Mouse (Mus musculus): ENCODE data around the gene Slc5a10. TPM values are rescaled to one million over a fixed set of nuclear protein-coding genes. Genes with fewer than 3 reads are reported as not detected.

The Slc5a10 gene
- polyA plus RNA-seq, 1 experiment from 2014 or later, result not detected

- no peak overlapping the region for H3K4me3 ChIP-seq (replicated peaks)
- WGBS (ENCODE audit: insufficient replicate concordance), result 89% methylated on average over 5 of the region's 5 CpGs
- H3K9ac ChIP-seq, result no peak overlapping the region
- H3K4me1 ChIP-seq (replicated peaks), result peaks cover 5% of the 10 kb centered on the region; the same call in 1 of the 2 replicates
- H3K36me3 ChIP-seq, result peaks cover 59% of the 10 kb centered on the region
- peaks cover 4% of the 10 kb centered on the region; the same call in 1 of the 2 replicates for H3K27me3 ChIP-seq
- no peak overlapping the region for H3K27ac ChIP-seq
- ATAC-seq (ENCODE audit: low read depth) (no peak), DNase-seq (no peak)
- no peak overlapping the region for H3K4me2 ChIP-seq
- H3K9me3 ChIP-seq (replicated peaks), result no peaks in the 10 kb centered on the region
Observed at GRCm38 (mm10) chr11:61702494-61702893, 18.1 kb downstream of the Slc5a10 start.

DNA sequence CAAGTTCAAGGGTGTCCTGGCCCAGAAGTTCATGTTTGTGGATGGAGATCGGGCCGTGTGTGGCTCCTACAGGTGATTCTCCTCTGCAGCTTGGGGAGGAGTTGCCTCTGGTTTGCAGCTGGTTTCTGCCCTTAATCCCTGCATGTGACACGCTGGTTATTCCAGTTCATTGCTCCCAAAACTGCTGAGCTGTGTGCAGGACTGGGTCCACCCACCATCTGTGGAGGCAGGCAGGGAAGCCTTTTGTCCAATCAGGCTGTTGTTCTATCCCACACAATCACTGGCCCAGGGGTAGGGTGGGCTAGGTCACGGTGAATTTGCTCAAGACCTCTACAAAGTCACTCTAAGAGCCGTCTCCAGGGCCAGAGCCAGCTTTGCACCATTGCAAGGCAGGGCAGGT is 18.9 kb downstream of the Slc5a10 start:
- no peak overlapping the region for H3K4me2 ChIP-seq
- no peak overlapping the region for H3K4me3 ChIP-seq (replicated peaks)
- peaks cover 65% of the 10 kb centered on the region for H3K36me3 ChIP-seq
- 78% methylated on average over 5 of the region's 5 CpGs for WGBS (ENCODE audit: insufficient replicate concordance)
- no peak overlapping the region for H3K9ac ChIP-seq
- DNase-seq (no peak), ATAC-seq (ENCODE audit: low read depth) (no peak)
- peaks cover 4% of the 10 kb centered on the region; the same call in 1 of the 2 replicates for H3K27me3 ChIP-seq
- peaks cover 5% of the 10 kb centered on the region; the same call in 1 of the 2 replicates for H3K4me1 ChIP-seq (replicated peaks)
- H3K27ac ChIP-seq, result no peak overlapping the region
- no peaks in the 10 kb centered on the region for H3K9me3 ChIP-seq (replicated peaks)

GRCm38 (mm10) chr11:61699933-61700332 is 20.7 kb downstream of the Slc5a10 start:
- peaks cover 8% of the 10 kb centered on the region; the same call in 1 of the 2 replicates for H3K27me3 ChIP-seq
- H3K9me3 ChIP-seq (replicated peaks), result no peaks in the 10 kb centered on the region
- H3K4me2 ChIP-seq, result no peak overlapping the region
- H3K4me1 ChIP-seq (replicated peaks), result no peaks in the 10 kb centered on the region
- ATAC-seq (ENCODE audit: low read depth), result no peak
- DNase-seq, result no peak
- peaks cover 79% of the 10 kb centered on the region for H3K36me3 ChIP-seq
- WGBS (ENCODE audit: insufficient replicate concordance), result 60% methylated on average over 4 of the region's 4 CpGs
- H3K4me3 ChIP-seq (replicated peaks), result no peak overlapping the region
- H3K27ac ChIP-seq, result no peak overlapping the region
- no peak overlapping the region for H3K9ac ChIP-seq

- ATAC-seq (ENCODE audit: low read depth) (no peak), DNase-seq (no peak)
- H3K27me3 ChIP-seq, result peaks cover 8% of the 10 kb centered on the region; the same call in 1 of the 2 replicates
- no peaks in the 10 kb centered on the region for H3K4me1 ChIP-seq (replicated peaks)
- H3K36me3 ChIP-seq, result peaks cover 78% of the 10 kb centered on the region
- H3K9ac ChIP-seq, result no peak overlapping the region
- H3K27ac ChIP-seq, result no peak overlapping the region
- H3K9me3 ChIP-seq (replicated peaks), result no peaks in the 10 kb centered on the region
- no peak overlapping the region for H3K4me2 ChIP-seq
- WGBS (ENCODE audit: insufficient replicate concordance), result 85% methylated on average over 5 of the region's 5 CpGs
- no peak overlapping the region for H3K4me3 ChIP-seq (replicated peaks)
Observed at GRCm38 (mm10) chr11:61699460-61699859, 21.2 kb downstream of the Slc5a10 start.

- no peak for ATAC-seq (ENCODE audit: low read depth)
Observed at GRCm38 (mm10) chr11:61698852-61699251, 21.8 kb downstream of the Slc5a10 start.

GRCm38 (mm10) chr11:61692996-61693395 is 27.6 kb downstream of the Slc5a10 start:
- Histone ChIP-seq H3K9ac (no peak overlapping the region), H3K36me3 (peaks cover 53% of the 10 kb centered on the region), H3K4me3 (replicated peaks) (no peak overlapping the region), H3K4me1 (replicated peaks) (peaks cover 20% of the 10 kb centered on the region), H3K9me3 (replicated peaks) (no peaks in the 10 kb centered on the region), H3K4me2 (no peak overlapping the region), H3K27ac (no peak overlapping the region), H3K27me3 (0 out of 2 replicates have a peak, but pooled peaks cover 4% of the 10 kb centered on the region)
- no peak for DNase-seq
- WGBS (ENCODE audit: insufficient replicate concordance), result 81% methylated on average over 5 of the region's 5 CpGs
- no peak for ATAC-seq (ENCODE audit: low read depth)

More at GRCm38 (mm10) chr11:61698852-61699251, 21.8 kb downstream of the Slc5a10 start:
- no peaks in the 10 kb centered on the region for H3K4me1 ChIP-seq (replicated peaks)
- no peak overlapping the region for H3K4me2 ChIP-seq
- DNase-seq, result no peak
- H3K27me3 ChIP-seq, result peaks cover 8% of the 10 kb centered on the region; the same call in 1 of the 2 replicates
- H3K9me3 ChIP-seq (replicated peaks), result no peaks in the 10 kb centered on the region
- peaks cover 76% of the 10 kb centered on the region for H3K36me3 ChIP-seq
- no peak overlapping the region for H3K4me3 ChIP-seq (replicated peaks)
- H3K9ac ChIP-seq, result no peak overlapping the region
- H3K27ac ChIP-seq, result no peak overlapping the region

DNA sequence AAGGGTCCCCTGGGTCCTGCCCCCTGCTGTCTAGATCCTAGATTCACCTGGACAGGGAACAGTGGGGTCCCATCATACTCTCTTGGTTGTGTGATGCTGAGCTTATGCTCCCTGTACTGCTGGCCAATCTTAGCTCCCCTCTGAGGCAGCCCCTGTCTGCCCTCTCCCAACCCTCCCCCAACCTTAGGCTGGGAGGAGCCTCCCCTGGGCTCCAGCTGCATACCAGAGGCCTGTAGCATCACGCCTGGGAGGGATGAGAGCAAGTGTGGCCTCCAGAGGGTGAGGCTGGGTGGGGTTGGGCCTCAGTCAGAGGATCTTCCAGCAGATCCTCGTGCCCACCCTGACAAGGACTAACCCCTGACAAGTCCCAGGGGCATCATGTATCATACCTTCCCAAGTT is 33.0 kb downstream of the Slc5a10 start:
- DNase-seq (no peak), ATAC-seq (ENCODE audit: low read depth) (peak; percentile 22)
- peaks cover 13% of the 10 kb centered on the region for H3K27me3 ChIP-seq
- H3K9ac ChIP-seq, result peak overlapping the region; percentile 84; the same call in 1 of the 2 replicates
- H3K36me3 ChIP-seq, result peaks cover 18% of the 10 kb centered on the region; the same call in 1 of the 2 replicates
- peak overlapping the region; percentile 75 for H3K4me3 ChIP-seq (replicated peaks)
- 33% methylated on average over 2 of the region's 2 CpGs for WGBS (ENCODE audit: insufficient replicate concordance)
- peaks cover 68% of the 10 kb centered on the region for H3K4me1 ChIP-seq (replicated peaks)
- H3K4me2 ChIP-seq, result peak overlapping the region; percentile 91
- H3K27ac ChIP-seq, result peak overlapping the region; percentile 87; the same call in 1 of the 2 replicates
- no peaks in the 10 kb centered on the region for H3K9me3 ChIP-seq (replicated peaks)

DNA sequence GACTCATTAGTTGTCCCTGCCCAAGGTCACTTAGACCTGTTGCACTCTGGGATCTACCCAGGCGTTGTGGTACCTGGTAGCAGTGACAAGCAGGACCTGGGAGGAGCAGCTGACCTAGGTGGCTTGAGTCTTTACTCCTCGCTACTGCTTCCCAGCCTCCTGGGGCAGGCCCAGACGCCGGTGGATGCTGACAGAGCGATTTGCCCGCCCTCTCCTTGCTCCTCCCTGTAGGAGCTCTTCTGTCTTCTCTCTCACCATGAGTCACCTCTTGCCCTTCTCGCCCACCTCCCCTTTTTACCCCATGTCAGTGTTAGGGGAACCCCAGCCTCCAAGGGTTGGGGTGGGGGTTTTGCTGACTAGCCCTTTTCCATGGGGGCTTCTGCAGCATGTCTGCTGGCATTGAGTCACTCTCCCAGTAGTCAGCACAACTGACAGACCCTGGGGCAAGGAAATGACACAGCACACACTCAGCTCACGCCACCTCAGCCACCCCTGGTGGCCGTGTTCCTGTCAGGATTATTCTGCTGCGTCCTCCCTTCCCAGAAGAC is 33.6 kb downstream of the Slc5a10 start:
- peak overlapping the region; percentile 84 for H3K9ac ChIP-seq
- ATAC-seq (ENCODE audit: low read depth) (no peak), DNase-seq (peak; percentile 28)
- H3K27ac ChIP-seq, result peak overlapping the region; percentile 87
- no peaks in the 10 kb centered on the region for H3K9me3 ChIP-seq (replicated peaks)
- peaks cover 15% of the 10 kb centered on the region for H3K27me3 ChIP-seq
- H3K4me2 ChIP-seq, result peak overlapping the region; percentile 91
- H3K4me1 ChIP-seq (replicated peaks), result peaks cover 68% of the 10 kb centered on the region
- peaks cover 15% of the 10 kb centered on the region; the same call in 1 of the 2 replicates for H3K36me3 ChIP-seq
- WGBS (ENCODE audit: insufficient replicate concordance), result 40% methylated on average over 10 of the region's 10 CpGs
- peak overlapping the region; percentile 75 for H3K4me3 ChIP-seq (replicated peaks)

DNA sequence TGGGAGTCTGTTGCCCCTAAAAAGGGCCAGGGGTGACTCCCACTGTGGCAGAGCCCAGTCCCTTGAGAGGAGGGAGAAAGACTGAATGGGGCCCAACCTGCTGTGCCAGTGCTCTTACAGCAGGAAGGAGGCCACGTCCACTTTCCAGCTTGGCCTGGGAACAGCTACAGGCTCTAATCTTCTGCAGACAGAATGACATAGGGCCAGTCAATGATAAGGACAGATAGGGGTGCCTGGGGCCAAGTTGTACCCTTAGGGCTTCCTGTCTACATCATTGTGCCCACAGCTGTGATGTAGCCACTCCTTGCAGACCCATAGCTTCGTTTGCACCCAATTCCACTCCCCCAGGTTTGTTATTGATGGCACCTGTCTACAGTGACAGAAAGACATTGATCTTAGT is 34.5 kb downstream of the Slc5a10 start:
- H3K4me2 ChIP-seq, result peak overlapping the region; percentile 91
- peak overlapping the region; percentile 87 for H3K27ac ChIP-seq
- peaks cover 68% of the 10 kb centered on the region for H3K4me1 ChIP-seq (replicated peaks)
- H3K9ac ChIP-seq, result peak overlapping the region; percentile 84
- H3K36me3 ChIP-seq, result peaks cover 10% of the 10 kb centered on the region; the same call in 1 of the 2 replicates
- no peaks in the 10 kb centered on the region for H3K9me3 ChIP-seq (replicated peaks)
- H3K27me3 ChIP-seq, result peaks cover 15% of the 10 kb centered on the region
- ATAC-seq (ENCODE audit: low read depth), result peak; percentile 84
- DNase-seq, result peak; percentile 69
- 9% methylated on average over 2 of the region's 2 CpGs for WGBS (ENCODE audit: insufficient replicate concordance)
- H3K4me3 ChIP-seq (replicated peaks), result peak overlapping the region; percentile 75

DNA sequence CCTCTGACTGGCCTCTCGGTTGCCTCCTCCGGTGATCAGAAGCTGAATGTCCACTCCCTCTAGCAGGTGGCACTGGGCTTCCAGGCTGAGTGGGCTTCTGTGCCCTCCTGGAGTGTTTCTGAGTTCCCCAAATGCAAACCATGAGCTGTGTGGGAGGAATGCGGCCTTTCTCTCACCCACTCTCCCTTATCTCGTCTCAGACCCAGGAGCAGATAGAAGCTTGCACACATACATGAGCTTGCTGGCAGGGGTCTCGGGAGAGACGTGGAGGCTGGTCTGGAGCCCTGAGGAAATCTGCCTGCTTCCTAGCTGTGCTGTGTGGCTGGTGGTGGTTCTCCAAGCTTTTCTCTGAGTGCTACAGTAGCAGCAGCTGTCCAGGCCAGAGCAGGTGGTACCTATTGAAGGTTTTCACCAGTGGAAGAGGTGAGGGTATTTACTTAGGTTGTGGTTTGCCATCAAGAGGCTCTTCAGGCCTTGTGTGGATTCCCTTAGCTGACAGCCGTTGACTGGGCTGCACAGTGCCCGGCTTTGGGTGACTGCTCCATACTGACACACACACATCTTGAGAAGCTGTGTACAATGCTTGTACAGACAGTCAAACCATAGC is 35.4 kb downstream of the Slc5a10 start:
- DNase-seq (peak; percentile 10), ATAC-seq (ENCODE audit: low read depth) (no peak)
- Histone ChIP-seq H3K27ac (peak overlapping the region; percentile 87), H3K36me3 (0 out of 2 replicates have a peak, but pooled peaks cover 8% of the 10 kb centered on the region), H3K9ac (peak overlapping the region; percentile 84), H3K4me2 (peak overlapping the region; percentile 91), H3K4me3 (replicated peaks) (peak overlapping the region; percentile 75), H3K9me3 (replicated peaks) (no peaks in the 10 kb centered on the region), H3K27me3 (peaks cover 19% of the 10 kb centered on the region), H3K4me1 (replicated peaks) (peaks cover 68% of the 10 kb centered on the region)
- WGBS (ENCODE audit: insufficient replicate concordance), result 38% methylated on average over 8 of the region's 8 CpGs

- peak within 1 kb of the TSS; percentile 84 for H3K9ac ChIP-seq
- peak; percentile 79 for ATAC-seq (ENCODE audit: low read depth)
- H3K27me3 ChIP-seq, result peaks cover 28% of the 10 kb centered on the region
- H3K27ac ChIP-seq, result peak within 1 kb of the TSS; percentile 87
- H3K4me2 ChIP-seq, result peak within 1 kb of the TSS; percentile 91
- WGBS (ENCODE audit: insufficient replicate concordance), result 1% methylated on average over 76 of the region's 76 CpGs
- no peaks in the 10 kb centered on the region for H3K9me3 ChIP-seq (replicated peaks)
- H3K4me3 ChIP-seq (replicated peaks), result peak within 1 kb of the TSS; percentile 75
- DNase-seq, result peak; percentile 78
- 0 out of 2 replicates have a peak, but pooled peaks cover 8% of the 10 kb centered on the region for H3K36me3 ChIP-seq
- peaks cover 59% of the 10 kb centered on the region for H3K4me1 ChIP-seq (replicated peaks)
Observed at GRCm38 (mm10) chr11:61683907-61684731, 36.5 kb downstream of the Slc5a10 start, which contains the start of gene Fam83g. Fam83g (plus strand) TSS chr11:61684091.

Measured in liver, embryonic 13.5 days (tissue).